Mouse (Mus musculus) stomach, embryonic 14.5 days (tissue): Measurements from ENCODE around the gene Praf2. TPM values are rescaled to one million over a fixed set of nuclear protein-coding genes. Genes with fewer than 3 reads are reported as not detected.

Experiments
- ATAC-seq: fragments of 200-750 bp; cut with Nextera tagmentation; 2 replicates; pipeline ENCODE4 v1.8.0; 2017; ENCODE audit warnings: low read depth, moderate TSS enrichment; ENCODE audit not compliant: insufficient number of reproducible peaks, insufficient read depth, low FRiP score
- H3K27ac ChIP-seq: fragments of 300-500 bp; sonication (generic); 2 replicates; pipeline ENCODE4 v1.5.1; 2014; ENCODE audit warnings: mild to moderate bottlenecking, low read length, moderate library complexity, mixed read lengths
- H3K27me3 ChIP-seq: fragments of 300-500 bp; sonication (generic); 2 replicates; pipeline ENCODE4 v1.6.1; 2014; ENCODE audit warnings: low read length, control low read depth, mixed read lengths; ENCODE audit not compliant: control insufficient read depth, insufficient read depth
- H3K36me3 ChIP-seq: fragments of 300-500 bp; sonication (generic); 2 replicates; pipeline ENCODE4 v1.6.1; 2014; ENCODE audit warnings: mild to moderate bottlenecking, control low read depth, low read length, moderate library complexity, mixed read lengths; ENCODE audit not compliant: control insufficient read depth, insufficient read depth
- H3K4me1 ChIP-seq: fragments of 300-500 bp; sonication (generic); 2 replicates; pipeline ENCODE4 v1.6.1; 2014; ENCODE audit warnings: low read length, control low read depth, mixed read lengths; ENCODE audit not compliant: control insufficient read depth, insufficient read depth
- H3K4me2 ChIP-seq: fragments of 300-500 bp; sonication (generic); replicated peaks from 2 replicates; pipeline ENCODE4 v1.6.1; 2014; ENCODE audit warnings: low read depth, low read length, control low read depth
- H3K4me3 ChIP-seq: fragments of 300-500 bp; sonication (generic); 2 replicates; pipeline ENCODE4 v1.5.1; 2014; ENCODE audit warnings: low read depth, low read length, control low read depth
- H3K9ac ChIP-seq: fragments of 300-500 bp; sonication (generic); replicated peaks from 2 replicates; pipeline ENCODE4 v1.6.1; 2014; ENCODE audit warnings: low read depth, mild to moderate bottlenecking, control low read depth, low read length, moderate library complexity, mixed read lengths
- H3K9me3 ChIP-seq: fragments of 300-500 bp; sonication (generic); 2 replicates; pipeline ENCODE4 v1.6.1; 2016; ENCODE audit warnings: low read depth, low read length, control low read depth; ENCODE audit not compliant: control insufficient read depth
- WGBS: fragments of 180-500 bp; shearing (Covaris S2); extraction: QIAGEN DNeasy Blood & Tissue Kit; methylation state at CpG from one replicate; pipeline ENCODE4 v1.1.7; 2014; 5-methylcytosine and 5-hydroxymethylcytosine counted together
- polyA plus RNA-seq: library from polyadenylated mRNA; unstranded; fragments of >200 nt; fragmentation: Nextera tagmentation; extraction: Ambion mirVana; gene quantifications from 2 replicates; pipeline ENCODE4 v1.2.1, GENCODE M21; 2014

Praf2 gene
- polyA plus RNA-seq, 1 experiment from 2014 or later, result 95.7 TPM

DNA sequence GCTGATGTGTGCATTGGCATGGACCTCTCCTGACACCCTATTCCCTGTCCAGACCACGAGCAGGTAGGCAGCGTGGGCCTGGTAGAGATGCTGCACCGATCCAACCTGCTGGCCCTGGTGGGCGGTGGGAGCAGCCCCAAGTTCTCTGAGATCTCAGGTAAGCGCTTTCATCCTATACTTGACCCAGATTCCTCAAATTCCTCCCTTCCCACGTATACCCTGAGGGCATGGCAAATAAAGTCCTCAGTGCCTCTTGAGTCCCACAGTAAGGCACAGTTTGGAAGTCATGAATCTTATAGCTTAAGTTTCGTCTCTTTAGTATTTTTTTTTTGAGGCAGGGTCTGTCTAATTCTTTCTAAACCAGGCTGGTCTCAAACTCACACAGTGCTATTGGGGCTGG is 4.1 kb upstream of the Praf2 start:
- no peak overlapping the region for H3K4me3 ChIP-seq
- no peaks in the 10 kb centered on the region for H3K27me3 ChIP-seq
- H3K36me3 ChIP-seq, result no peaks in the 10 kb centered on the region; the same call in none of the 2 replicates
- H3K9me3 ChIP-seq, result no peaks in the 10 kb centered on the region
- H3K4me2 ChIP-seq, result no peak overlapping the region
- ATAC-seq, result no peak
- H3K27ac ChIP-seq, result no peak overlapping the region
- no peak overlapping the region for H3K9ac ChIP-seq
- 81% methylated on average over 7 of the region's 7 CpGs for WGBS
- peaks cover 3% of the 10 kb centered on the region; the same call in 1 of the 2 replicates for H3K4me1 ChIP-seq

DNA sequence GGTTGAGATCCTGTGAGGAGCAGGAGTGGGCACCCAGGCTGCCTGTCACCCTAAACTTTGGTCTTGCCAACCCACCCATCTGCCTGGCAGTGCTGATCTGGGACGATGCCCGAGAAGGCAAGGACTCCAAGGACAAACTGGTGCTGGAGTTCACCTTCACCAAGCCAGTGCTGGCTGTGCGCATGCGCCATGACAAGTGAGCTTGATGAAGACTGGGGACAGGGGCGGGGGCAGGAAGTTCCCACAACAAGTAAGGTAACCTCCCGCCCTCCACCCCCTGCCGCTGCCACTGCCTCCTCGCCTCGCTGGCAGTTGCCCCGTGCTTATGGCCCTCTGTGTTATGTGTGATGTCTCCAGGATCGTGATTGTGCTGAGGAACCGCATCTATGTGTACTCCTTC is 2.4 kb upstream of the Praf2 start:
- H3K27ac ChIP-seq, result no peak overlapping the region
- 84% methylated on average over 12 of the region's 12 CpGs for WGBS
- no peak overlapping the region for H3K9ac ChIP-seq
- ATAC-seq, result no peak
- no peak overlapping the region for H3K4me3 ChIP-seq
- peaks cover 3% of the 10 kb centered on the region; the same call in 1 of the 2 replicates for H3K4me1 ChIP-seq
- H3K36me3 ChIP-seq, result no peaks in the 10 kb centered on the region; the same call in none of the 2 replicates
- H3K9me3 ChIP-seq, result no peaks in the 10 kb centered on the region
- H3K27me3 ChIP-seq, result no peaks in the 10 kb centered on the region
- no peak overlapping the region for H3K4me2 ChIP-seq

DNA sequence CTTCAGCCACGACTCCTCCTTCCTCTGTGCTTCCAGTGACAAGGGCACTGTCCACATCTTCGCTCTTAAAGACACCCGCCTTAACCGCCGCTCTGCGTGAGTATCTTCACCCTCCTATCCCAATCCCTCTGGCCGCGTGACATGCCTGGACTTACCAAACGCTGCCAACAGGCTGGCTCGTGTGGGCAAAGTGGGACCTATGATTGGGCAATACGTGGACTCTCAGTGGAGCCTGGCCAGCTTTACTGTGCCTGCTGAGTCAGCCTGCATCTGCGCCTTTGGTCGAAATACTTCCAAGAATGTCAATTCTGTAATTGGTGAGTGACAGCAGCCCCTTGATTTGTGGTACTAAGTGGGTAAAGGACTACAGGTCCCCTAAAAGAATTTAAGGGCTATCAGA is 1.1 kb upstream of the Praf2 start:
- no peak overlapping the region for H3K4me2 ChIP-seq
- H3K4me3 ChIP-seq, result no peak overlapping the region
- H3K9me3 ChIP-seq, result no peaks in the 10 kb centered on the region
- 89% methylated on average over 13 of the region's 13 CpGs for WGBS
- H3K27ac ChIP-seq, result no peak overlapping the region
- H3K27me3 ChIP-seq, result no peaks in the 10 kb centered on the region
- H3K36me3 ChIP-seq, result no peaks in the 10 kb centered on the region; the same call in none of the 2 replicates
- peaks cover 3% of the 10 kb centered on the region; the same call in 1 of the 2 replicates for H3K4me1 ChIP-seq
- ATAC-seq, result no peak
- no peak overlapping the region for H3K9ac ChIP-seq

DNA sequence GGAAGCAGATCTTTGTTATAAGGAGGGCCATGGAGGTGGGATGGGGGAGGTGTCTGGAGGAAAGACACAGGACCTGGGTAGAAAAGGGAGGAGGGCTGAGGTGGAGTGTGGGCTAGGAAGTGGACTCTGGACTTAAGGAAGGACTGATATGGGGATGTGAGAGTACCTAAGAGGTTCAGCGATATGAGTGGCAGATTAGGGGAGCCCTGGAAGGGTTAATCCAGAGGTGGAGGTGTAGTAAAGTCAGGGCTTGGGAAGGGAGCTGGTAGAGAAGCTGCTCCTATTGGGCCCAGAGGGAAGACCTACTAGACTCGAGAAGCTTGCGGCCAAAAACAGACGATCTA is 655 bp downstream of the Praf2 start:
- H3K9me3 ChIP-seq, result no peaks in the 10 kb centered on the region
- 26% methylated on average over 4 of the region's 4 CpGs for WGBS
- no peak overlapping the region for H3K27ac ChIP-seq
- H3K27me3 ChIP-seq, result no peaks in the 10 kb centered on the region
- no peaks in the 10 kb centered on the region; the same call in none of the 2 replicates for H3K36me3 ChIP-seq
- H3K9ac ChIP-seq, result 0 out of 2 replicates have a peak overlapping the region, but pooled peaks have one; percentile 14
- peak; percentile 20; the same call in 1 of the 2 replicates for ATAC-seq
- peak overlapping the region; percentile 43 for H3K4me2 ChIP-seq
- H3K4me3 ChIP-seq, result peak overlapping the region; percentile 44
- H3K4me1 ChIP-seq, result no peaks in the 10 kb centered on the region; the same call in 1 of the 2 replicates

DNA sequence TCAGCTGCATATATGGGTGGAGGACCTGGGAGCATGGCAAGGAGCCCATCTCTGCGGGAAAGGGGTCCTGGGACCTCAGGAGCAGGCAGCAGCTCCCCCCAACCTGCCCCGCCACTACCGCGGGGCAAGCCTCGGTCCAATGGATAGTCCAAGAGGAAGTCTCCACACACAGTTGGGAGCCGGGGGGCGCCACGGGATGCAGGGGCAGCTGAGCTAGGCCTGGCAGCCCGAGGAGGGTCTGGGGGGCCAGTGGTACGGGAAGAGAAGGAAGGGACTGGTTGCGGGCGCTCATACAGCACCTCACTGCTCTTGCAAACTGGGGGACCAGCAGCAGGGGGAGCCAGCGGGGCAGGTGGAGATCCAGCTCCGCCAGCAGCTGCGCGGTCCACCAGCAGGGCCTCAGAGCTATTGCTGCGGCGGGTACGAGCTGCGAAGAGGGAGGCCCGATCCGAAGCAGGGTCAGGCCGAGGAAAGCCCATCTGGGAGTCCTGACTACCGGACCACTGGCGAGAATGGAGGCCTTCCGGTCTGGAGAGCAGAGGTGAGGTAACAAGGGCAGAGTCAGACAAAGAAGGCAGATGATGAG is 5.4 kb downstream of the Praf2 start:
- 37% methylated on average over 26 of the region's 26 CpGs for WGBS
- H3K4me1 ChIP-seq, result no peaks in the 10 kb centered on the region; the same call in 1 of the 2 replicates
- H3K27me3 ChIP-seq, result no peaks in the 10 kb centered on the region
- H3K36me3 ChIP-seq, result no peaks in the 10 kb centered on the region
- no peak overlapping the region for H3K4me2 ChIP-seq
- H3K9me3 ChIP-seq, result no peaks in the 10 kb centered on the region
- H3K4me3 ChIP-seq, result no peak overlapping the region
- ATAC-seq, result no peak
- no peak overlapping the region for H3K27ac ChIP-seq
- no peak overlapping the region for H3K9ac ChIP-seq

DNA sequence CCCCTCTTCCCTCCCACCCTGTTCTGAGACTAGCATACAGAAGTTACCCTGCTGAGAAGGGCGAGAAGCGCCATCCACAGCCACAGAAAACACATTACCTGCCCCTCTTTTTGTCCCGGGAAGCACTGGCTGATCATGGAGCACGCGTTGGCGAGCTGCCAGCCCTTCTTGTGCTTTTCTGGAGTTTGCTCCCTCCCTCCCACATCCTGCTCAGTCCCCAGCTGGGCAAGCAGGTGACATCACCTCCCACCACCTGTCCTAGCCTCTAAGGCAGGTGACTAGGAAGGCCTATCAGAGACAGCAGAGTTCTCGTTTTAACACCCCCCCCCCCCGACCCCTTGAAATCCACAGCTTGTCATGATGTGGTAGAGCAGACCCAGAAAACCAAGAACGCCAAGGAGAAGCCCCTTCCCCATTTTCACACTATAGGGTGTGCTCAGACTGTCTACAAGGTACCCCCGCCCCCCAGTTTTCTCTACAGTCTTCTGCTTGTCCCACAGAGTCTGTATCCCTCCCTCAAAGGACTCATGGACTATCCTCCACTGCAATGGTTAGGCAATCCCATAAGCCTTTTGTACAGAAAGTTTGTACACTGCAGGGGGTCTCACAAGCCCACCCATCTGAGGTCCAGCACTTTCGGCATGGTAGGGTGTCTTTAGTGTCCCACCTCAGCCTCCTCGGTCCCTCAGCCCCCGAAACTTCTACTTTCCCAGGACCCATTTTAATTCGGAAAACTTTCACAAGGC is 11.3 kb downstream of the Praf2 start:
- Histone ChIP-seq H3K4me3 (no peak overlapping the region), H3K4me2 (0 out of 2 replicates have a peak overlapping the region, but pooled peaks have one; percentile 18), H3K4me1 (no peaks in the 10 kb centered on the region), H3K9ac (no peak overlapping the region), H3K9me3 (no peaks in the 10 kb centered on the region), H3K27ac (peak overlapping the region; percentile 44; the same call in 1 of the 2 replicates), H3K36me3 (no peaks in the 10 kb centered on the region), H3K27me3 (no peaks in the 10 kb centered on the region)
- ATAC-seq, result peak; percentile 78
- WGBS, result 63% methylated on average over 14 of the region's 14 CpGs

DNA sequence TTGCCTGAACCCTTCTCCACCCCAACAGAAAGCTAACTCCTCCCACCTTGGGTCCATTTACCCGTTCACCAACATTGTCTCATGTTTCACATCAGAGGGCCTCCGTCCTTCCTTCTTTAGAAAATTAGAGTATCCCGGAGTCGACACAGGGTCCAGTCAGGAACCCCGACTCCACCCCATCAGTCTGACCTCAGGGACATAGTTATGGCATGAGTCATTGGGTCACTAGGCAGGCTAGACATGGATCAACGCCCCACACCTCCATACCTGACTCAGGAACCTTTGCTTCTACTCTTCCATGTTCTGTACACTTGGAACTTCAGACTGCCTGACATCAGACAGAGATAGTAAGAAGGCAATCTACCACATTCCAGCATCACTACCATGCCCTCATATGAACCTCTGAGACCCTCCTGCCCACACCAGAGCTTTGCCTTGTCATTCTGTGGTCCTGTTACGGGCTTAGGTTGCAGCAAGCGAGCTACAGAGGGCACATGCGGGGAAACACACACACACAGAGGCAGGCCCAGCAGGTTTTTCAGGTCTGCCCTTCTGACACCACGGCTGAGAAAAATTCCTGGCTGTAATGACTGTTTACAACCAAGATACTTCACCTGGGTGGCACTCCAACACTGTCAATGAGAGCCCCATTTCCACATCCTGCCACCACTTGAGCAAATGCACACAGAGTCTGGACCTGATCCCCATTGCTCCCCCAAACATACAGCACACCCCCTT is 12.0 kb downstream of the Praf2 start:
- Histone ChIP-seq H3K4me2 (0 out of 2 replicates have a peak overlapping the region, but pooled peaks have one; percentile 18), H3K9ac (no peak overlapping the region), H3K27ac (peak overlapping the region; percentile 48; the same call in 1 of the 2 replicates), H3K9me3 (no peaks in the 10 kb centered on the region), H3K4me3 (peak overlapping the region; percentile 5; the same call in 1 of the 2 replicates), H3K27me3 (no peaks in the 10 kb centered on the region), H3K36me3 (no peaks in the 10 kb centered on the region), H3K4me1 (no peaks in the 10 kb centered on the region)
- WGBS, result 49% methylated on average over 10 of the region's 10 CpGs
- ATAC-seq, result 0 out of 2 replicates have a peak, but pooled peaks have one; percentile 26

DNA sequence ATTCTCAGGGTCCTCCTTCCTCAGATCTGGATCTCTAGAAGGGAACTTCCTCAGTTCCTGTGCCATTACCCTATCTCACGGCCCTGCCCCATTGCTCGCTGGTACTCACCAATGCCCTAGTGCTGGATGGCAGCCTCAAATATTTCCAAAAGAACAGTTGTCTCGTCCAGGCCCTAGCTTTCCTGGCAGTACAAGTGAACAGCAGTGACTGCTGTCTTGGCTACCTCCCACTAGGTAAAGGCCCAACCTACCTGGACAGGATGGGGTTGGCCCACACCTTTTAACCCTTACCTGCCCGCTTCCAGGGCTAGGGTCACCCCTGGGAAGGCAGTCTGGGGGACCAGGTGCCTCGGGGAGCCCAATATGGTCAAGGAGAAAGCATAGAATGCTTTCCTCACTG is 12.9 kb downstream of the Praf2 start:
- H3K4me3 ChIP-seq, result 0 out of 2 replicates have a peak overlapping the region, but pooled peaks have one; percentile 5
- H3K27ac ChIP-seq, result peak overlapping the region; percentile 48; the same call in 1 of the 2 replicates
- H3K9ac ChIP-seq, result no peak overlapping the region
- H3K27me3 ChIP-seq, result no peaks in the 10 kb centered on the region
- H3K4me2 ChIP-seq, result 0 out of 2 replicates have a peak overlapping the region, but pooled peaks have one; percentile 10
- ATAC-seq, result no peak
- no peaks in the 10 kb centered on the region for H3K36me3 ChIP-seq
- 65% methylated on average over 5 of the region's 5 CpGs for WGBS
- H3K9me3 ChIP-seq, result no peaks in the 10 kb centered on the region
- H3K4me1 ChIP-seq, result no peaks in the 10 kb centered on the region
